9 mouse cellular contexts compared by ENCODE assay signal in the genomic region with DNA sequence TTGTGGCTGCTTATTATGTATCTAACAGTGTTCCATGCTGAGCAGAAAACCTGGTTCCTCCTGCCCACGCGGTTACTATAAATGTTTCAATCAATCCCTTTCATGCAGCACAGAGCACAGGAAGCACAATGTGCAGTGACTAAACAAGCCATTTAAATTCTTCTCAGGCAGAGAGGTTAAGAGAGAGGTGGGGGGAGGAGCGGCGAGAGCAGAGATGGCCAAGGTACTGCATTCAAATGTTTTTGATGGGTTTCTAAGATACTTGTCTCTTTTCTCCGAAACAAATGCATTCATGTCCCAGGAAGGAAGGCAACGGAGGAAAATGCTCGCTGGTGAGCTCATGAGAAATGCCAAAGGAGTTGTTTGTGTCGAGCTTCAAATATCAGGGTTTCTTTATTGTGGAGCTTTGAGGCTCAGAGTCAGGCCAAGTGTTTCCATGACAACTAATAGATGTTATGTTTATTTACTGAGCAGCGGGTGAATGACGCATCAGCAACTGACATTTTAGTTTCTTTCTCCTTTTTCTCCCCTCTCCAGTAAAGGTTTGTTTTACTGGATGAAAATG.
DNase-seq lines count a peak whose midpoint lies in the region; ATAC-seq and TF ChIP-seq lines count a peak whose summit lies in the region.
"Had no signal": no experiment of that assay in that cellular context is flagged by ENCODE, and none has a peak within 500 bp of the region (broad histone marks: within the 10 kb centered on the region; RNA-seq: fewer than 3 reads in every experiment).

No protein-coding gene starts in this region.

- ATAC-seq in embryonic facial prominence, embryonic 14.5 days (ENCODE audit: low read depth), result peak; percentile 74
- ATAC-seq in hindbrain, embryonic 13.5 days (ENCODE audit: low FRiP score), result peak; percentile 94
- ATAC-seq in erythroblast, adult 5-6 weeks (replicated peaks; ENCODE audit: low FRiP score, poor library complexity, severe bottlenecking), result no peak
- ATAC-seq in erythroid progenitor cell, adult 5-6 weeks (replicated peaks; ENCODE audit: low FRiP score, poor library complexity, severe bottlenecking), result no peak

- H3K9me3 ChIP-seq in embryonic facial prominence, embryonic 14.5 days (ENCODE audit: control insufficient read depth, low read length), result no peaks in the 10 kb centered on the region
- H3K9me3 ChIP-seq in hindbrain, embryonic 13.5 days, result no peaks in the 10 kb centered on the region

- H3ac ChIP-seq in myocyte (ENCODE audit: control insufficient read depth, insufficient read length), result no peak overlapping the region

- WGBS in embryonic facial prominence, embryonic 14.5 days, result 10% methylated on average over 10 of the region's 10 CpGs
- 3% methylated on average over 10 of the region's 10 CpGs for WGBS in hindbrain, embryonic 13.5 days

- H3K79me2 ChIP-seq in myocyte (ENCODE audit: control insufficient read depth, insufficient read depth), result no peaks in the 10 kb centered on the region

- H3K4me1 ChIP-seq in embryonic facial prominence, embryonic 14.5 days (ENCODE audit: control insufficient read depth, insufficient read depth, low read length), result peaks cover 6% of the 10 kb centered on the region; the same call in 1 of the 2 replicates
- H3K4me1 ChIP-seq in hindbrain, embryonic 13.5 days (replicated peaks), result peaks cover 40% of the 10 kb centered on the region

- H3K27me3 ChIP-seq in embryonic facial prominence, embryonic 14.5 days (replicated peaks; ENCODE audit: control insufficient read depth, insufficient read depth, low read length), result no peaks in the 10 kb centered on the region
- H3K27me3 ChIP-seq in hindbrain, embryonic 13.5 days, result no peaks in the 10 kb centered on the region
- H3K27me3 ChIP-seq in myocyte (ENCODE audit: control insufficient read depth, insufficient read depth, insufficient read length), result peaks cover 10% of the 10 kb centered on the region

- no peak overlapping the region for H3K4me3 ChIP-seq in embryonic facial prominence, embryonic 14.5 days (ENCODE audit: low read depth, low read length)
- H3K4me3 ChIP-seq in hindbrain, embryonic 13.5 days, result no peak overlapping the region
- H3K4me3 ChIP-seq in myocyte, result no peak overlapping the region

- H3K36me3 ChIP-seq in embryonic facial prominence, embryonic 14.5 days (ENCODE audit: control insufficient read depth, insufficient read depth, low read length), result no peaks in the 10 kb centered on the region
- no peaks in the 10 kb centered on the region for H3K36me3 ChIP-seq in hindbrain, embryonic 13.5 days
- no peaks in the 10 kb centered on the region for H3K36me3 ChIP-seq in myocyte (ENCODE audit: control insufficient read depth, insufficient read depth)

- peak; percentile 13 for DNase-seq in thymus, postnatal 4 days
- no peak for DNase-seq in thymus, adult 18-20 months
- DNase-seq in embryonic facial prominence, embryonic 14.5 days (ENCODE audit: low spot score), result peak; percentile 78
- peak; percentile 62 to 70 for DNase-seq in left cerebral cortex, postnatal 10 days (ENCODE audit: extremely low spot score in 1 of 2, low spot score in 2 of 2)

- no peak for TF ChIP-seq POLR2A in myocyte (IDR thresholded peaks at IDR 0.05; ENCODE audit: insufficient read length, low read depth)

- H3K9ac ChIP-seq in embryonic facial prominence, embryonic 14.5 days (ENCODE audit: low read depth, low read length), result no peak overlapping the region
- peak overlapping the region; percentile 35; the same call in 1 of the 2 replicates for H3K9ac ChIP-seq in hindbrain, embryonic 13.5 days

- peak overlapping the region; percentile 56 for H3K27ac ChIP-seq in embryonic facial prominence, embryonic 14.5 days (replicated peaks; ENCODE audit: low read depth, low read length)
- peak overlapping the region; percentile 96 for H3K27ac ChIP-seq in hindbrain, embryonic 13.5 days
- H3K27ac ChIP-seq: macrophage had no signal

- H3K4me2 ChIP-seq in embryonic facial prominence, embryonic 14.5 days (ENCODE audit: low read depth, low read length), result peak overlapping the region; percentile 27
- H3K4me2 ChIP-seq in hindbrain, embryonic 13.5 days, result peak overlapping the region; percentile 28
- H3K4me2 ChIP-seq in myocyte (ENCODE audit: low read depth), result peak overlapping the region; percentile 88

- intact Hi-C loops in left cerebral cortex, postnatal 10 days (cut with DNase I), result no loop called here

TF ChIP-seq in myocyte, 11 proteins besides CTCF, POLR2A, EP300 and RAD21:
- no peak for TF ChIP-seq MYOD1 (IDR thresholded peaks at IDR 0.05; ENCODE audit: control insufficient read depth in 1 of 3, insufficient read length in 2 of 3, low read depth in 2 of 3)
- TF ChIP-seq SRF (IDR thresholded peaks at IDR 0.05; ENCODE audit: control insufficient read depth, insufficient read length, low read depth), result no peak
- TF ChIP-seq POLR2AphosphoS2 (IDR thresholded peaks at IDR 0.05; ENCODE audit: insufficient read length, low read depth), result no peak
- TF ChIP-seq REST (IDR thresholded peaks at IDR 0.05; ENCODE audit: insufficient read depth, insufficient read length), result no peak
- no peak for TF ChIP-seq MAX (IDR thresholded peaks at IDR 0.05; ENCODE audit: low read depth)
TF ChIP-seq in myocyte: peak in this region for 0.

Comparison
In these comparisons a context has a peak if more than half of its experiments do, and no peak if none do; other contexts are left out.
1. DNase-seq: peak in thymus, postnatal 4 days (single experiment), embryonic facial prominence, embryonic 14.5 days (single experiment) and left cerebral cortex, postnatal 10 days (2 of 2); none in thymus, adult 18-20 months (0 of 2).
2. ATAC-seq: peak in embryonic facial prominence, embryonic 14.5 days (single experiment) and hindbrain, embryonic 13.5 days (single experiment); none in erythroblast, adult 5-6 weeks (single experiment) and erythroid progenitor cell, adult 5-6 weeks (single experiment).
3. H3K4me2 ChIP-seq: peak in every context shown above with its lines; median percentile 88 in myocyte; 28 in hindbrain, embryonic 13.5 days; 27 in embryonic facial prominence, embryonic 14.5 days.